Mouse (Mus musculus) bone marrow, adult 2 months (tissue): Measurements from ENCODE around the gene Olfr648.

Experiments used
- CTCF ChIP-seq: fragments of 200-500 bp; IDR thresholded peaks from 2 replicates; pipeline ENCODE4 v1.5.1; 2011; ENCODE audit warnings: low read length, control low read depth; ENCODE audit not compliant: control insufficient read depth, insufficient read depth
- POLR2A ChIP-seq: fragments of 200-500 bp; IDR thresholded peaks from 2 replicates; pipeline ENCODE4 v1.6.1; 2011; ENCODE audit warnings: low read depth, mild to moderate bottlenecking, control low read depth, low read length, borderline replicate concordance; ENCODE audit not compliant: control insufficient read depth

- TF ChIP-seq CTCF (no peak), POLR2A (no peak)
Observed at GRCm38 (mm10) chr7:104178422-104179054, 4.7 kb downstream of the Olfr648 start.
